Mouse (Mus musculus) ES-E14 (cell line): ENCODE measurements around the gene Slc9a8. TPM values are rescaled to one million over a fixed set of nuclear protein-coding genes. Genes with fewer than 3 reads are reported as not detected.

Source experiments
- DNase-seq: peaks from one replicate; pipeline ENCODE4 v3.0.0-alpha.2; 2013; ENCODE audit warnings: low read depth, low spot score
- H3K27ac ChIP-seq: 2 replicates; pipeline ENCODE4 v1.5.1; 2012; ENCODE audit warnings: low read depth, mild to moderate bottlenecking, low read length, moderate library complexity, mixed read lengths; ENCODE audit not compliant: poor library complexity, insufficient read depth, severe bottlenecking
- H3K36me3 ChIP-seq: 2 replicates; pipeline ENCODE4 v1.6.1; 2012; ENCODE audit warnings: mild to moderate bottlenecking, low read length, moderate library complexity, mixed read lengths; ENCODE audit not compliant: control insufficient read depth, poor library complexity, insufficient read depth, severe bottlenecking
- H3K4me1 ChIP-seq, 2 experiments: fragments of 150-350 bp in 1 of 2; sonication (generic) in 1 of 2; 2 replicates each; pipeline ENCODE4 v1.6.1; 2012; ENCODE audit warnings: low read length in 2 of 2, mild to moderate bottlenecking in 1 of 2, mixed read lengths in 1 of 2; ENCODE audit not compliant: control insufficient read depth in 2 of 2, insufficient read depth in 2 of 2, poor library complexity in 1 of 2
- H3K4me3 ChIP-seq, 2 experiments: fragments of 150-350 bp in 1 of 2; sonication (generic) in 1 of 2; 2 replicates each; pipeline ENCODE4 v1.5.1; 2012; ENCODE audit warnings: low read length in 2 of 2, low read depth in 1 of 2, mild to moderate bottlenecking in 1 of 2, mixed read lengths in 1 of 2; ENCODE audit not compliant: insufficient read depth in 1 of 2, poor library complexity in 1 of 2, severe bottlenecking in 1 of 2
- H3K9ac ChIP-seq: 2 replicates; pipeline ENCODE4 v1.6.1; 2012; ENCODE audit warnings: low read depth, mild to moderate bottlenecking, low read length, mixed read lengths; ENCODE audit not compliant: poor library complexity, insufficient read depth, severe bottlenecking
- H3K9me3 ChIP-seq: fragments of 150-350 bp; sonication (generic); 2 replicates; pipeline ENCODE4 v1.6.1; 2012; ENCODE audit warnings: low read depth, mild to moderate bottlenecking, low read length; ENCODE audit not compliant: control insufficient read depth, insufficient read depth
- CHD2 ChIP-seq: IDR thresholded peaks from 2 replicates; pipeline ENCODE4 v1.6.1; 2014; ENCODE audit warnings: mild to moderate bottlenecking, low read depth, low read length, inconsistent platforms
- HCFC1 ChIP-seq: IDR thresholded peaks from 2 replicates; pipeline ENCODE4 v1.6.1; 2012; ENCODE audit warnings: low read length, inconsistent platforms, borderline replicate concordance; ENCODE audit not compliant: insufficient read depth
- MAFK ChIP-seq: IDR thresholded peaks from 2 replicates; pipeline ENCODE4 v1.6.1; 2014; ENCODE audit warnings: mild to moderate bottlenecking, low read depth, low read length, inconsistent platforms; ENCODE audit not compliant: insufficient read depth
- ZC3H11A ChIP-seq: IDR thresholded peaks from 2 replicates; pipeline ENCODE4 v1.6.1; 2012; ENCODE audit warnings: low read depth, mild to moderate bottlenecking, inconsistent platforms, low read length, borderline replicate concordance
- ZNF384 ChIP-seq: IDR thresholded peaks from 2 replicates; pipeline ENCODE4 v1.6.1; 2012; ENCODE audit warnings: low read depth, low read length, inconsistent platforms
- in situ Hi-C, 2 experiments: fragments of 600-800 bp; cut with MboI; formaldehyde crosslinking; loops; one replicate each; pipeline ENCODE4 v1.15.1; 2025; ENCODE audit warnings: low sequenced_read_pairs in 2 of 2, inconsistent platforms in 1 of 2; ENCODE audit not compliant: unreplicated experiment in 2 of 2
- total RNA-seq: library from RNA; depleted of rRNA; stranded (reverse); fragments of 300-350 nt; gene quantifications from 2 replicates; pipeline ENCODE4 v1.2.3, GENCODE M21; 2012

Gene Slc9a8
- total RNA-seq, 1 experiment: 38.6 TPM

GRCm38 (mm10) chr2:167491757-167492708 is 70.5 kb downstream of the Slc9a8 start, which contains the start of gene Rnf114:
Gene Rnf114, plus strand, starts transcription at chr2:167492645.
- DNase-seq: no peak
- H3K27ac ChIP-seq: peak within 1 kb of the TSS; percentile 79
- H3K9me3 ChIP-seq: no peaks in the 10 kb centered on the region
- TF ChIP-seq MAFK (no peak), ZC3H11A (no peak), CHD2 (no peak), ZNF384 (no peak), HCFC1 (no peak)
- H3K4me3 ChIP-seq: peak within 1 kb of the TSS; percentile 84 to 88
- peaks cover 0 to 14% of the 10 kb centered on the region in 2 experiments; a peak in 2 of 4 replicates for H3K4me1 ChIP-seq
- in situ Hi-C loops: no loop called here
- peak within 1 kb of the TSS; percentile 87 for H3K9ac ChIP-seq
- no peaks in the 10 kb centered on the region for H3K36me3 ChIP-seq

GRCm38 (mm10) chr2:167492713-167493636 is 71.5 kb downstream of the Slc9a8 start, which contains the start of gene Spata2:
Gene Spata2, minus strand, starts transcription at chr2:167492887.
- Histone ChIP-seq H3K4me1 (peaks cover 0 to 12% of the 10 kb centered on the region in 2 experiments; a peak in 1 of 4 replicates), H3K36me3 (no peaks in the 10 kb centered on the region), H3K9me3 (no peaks in the 10 kb centered on the region), H3K4me3 (peak within 1 kb of the TSS; percentile 84 to 88), H3K9ac (peak within 1 kb of the TSS; percentile 87), H3K27ac (peak within 1 kb of the TSS; percentile 79)
- in situ Hi-C loops: no loop called here
- TF ChIP-seq ZNF384 (0 out of 2 replicates have a peak, but pooled peaks have one; percentile 56), HCFC1 (peak; percentile 67), MAFK (no peak), CHD2 (no peak)
- peak; percentile 70 for DNase-seq

GRCm38 (mm10) chr2:167496437-167496836 is 74.9 kb downstream of the Slc9a8 start:
- TF ChIP-seq HCFC1: no peak
- TF ChIP-seq ZC3H11A: no peak
- no peak for TF ChIP-seq MAFK
- no peak for TF ChIP-seq CHD2
- H3K27ac ChIP-seq: no peak overlapping the region
- H3K4me1 ChIP-seq: peaks cover 0 to 4% of the 10 kb centered on the region in 2 experiments; a peak in 1 of 4 replicates

GRCm38 (mm10) chr2:167497272-167497671 is 75.8 kb downstream of the Slc9a8 start:
- DNase-seq: peak; percentile 41
- H3K36me3 ChIP-seq: no peaks in the 10 kb centered on the region
- no peak for TF ChIP-seq MAFK
- no peak for TF ChIP-seq HCFC1
- no peak overlapping the region for H3K4me3 ChIP-seq
- peaks cover 0 to 3% of the 10 kb centered on the region in 2 experiments; a peak in 1 of 4 replicates for H3K4me1 ChIP-seq
- in situ Hi-C loops: no loop called here
- no peak overlapping the region for H3K9ac ChIP-seq
- H3K27ac ChIP-seq: no peak overlapping the region
- H3K9me3 ChIP-seq: no peaks in the 10 kb centered on the region

More at GRCm38 (mm10) chr2:167496437-167496836, 74.9 kb downstream of the Slc9a8 start:
- Histone ChIP-seq H3K36me3 (no peaks in the 10 kb centered on the region), H3K9me3 (no peaks in the 10 kb centered on the region), H3K4me3 (no peak overlapping the region), H3K9ac (no peak overlapping the region)
- DNase-seq: no peak
- in situ Hi-C loops: no loop called here
